26 mouse cellular contexts compared by ENCODE assay signal in genomic region chr3:34481314-34481713, GRCm38 (mm10).
DNase-seq lines count a peak whose midpoint lies in the region; ATAC-seq and TF ChIP-seq lines count a peak whose summit lies in the region.
"Had no signal": no experiment of that assay in that cellular context is flagged by ENCODE, and none has a peak within 500 bp of the region (broad histone marks: within the 10 kb centered on the region; RNA-seq: fewer than 3 reads in every experiment).

No protein-coding gene starts in this region.

- H3K36me3 ChIP-seq in hindbrain, embryonic 11.5 days (ENCODE audit: control insufficient read depth, insufficient read depth, low read length) = no peaks in the 10 kb centered on the region
- H3K36me3 ChIP-seq in hindbrain, postnatal 0 days (ENCODE audit: insufficient read depth, low read length) = no peaks in the 10 kb centered on the region
- no peaks in the 10 kb centered on the region for H3K36me3 ChIP-seq in forebrain, embryonic 16.5 days (ENCODE audit: control insufficient read depth, insufficient read depth)
- H3K36me3 ChIP-seq in hindbrain, embryonic 15.5 days = no peaks in the 10 kb centered on the region
- no peaks in the 10 kb centered on the region for H3K36me3 ChIP-seq in midbrain, embryonic 16.5 days (ENCODE audit: control insufficient read depth, insufficient read depth, low read length)
- H3K36me3 ChIP-seq in intestine, embryonic 15.5 days = no peaks in the 10 kb centered on the region
- H3K36me3 ChIP-seq: embryonic facial prominence, embryonic 15.5 days; G1E; kidney, embryonic 15.5 days; liver, embryonic 13.5 days; neural tube, embryonic 13.5 days; stomach, embryonic 15.5 days had no signal

- TF ChIP-seq CTCF in hindbrain, postnatal 0 days (IDR thresholded peaks at IDR 0.05; ENCODE audit: low read depth) = no peak

- no peaks in the 10 kb centered on the region for H3K27me3 ChIP-seq in hindbrain, embryonic 11.5 days (ENCODE audit: control insufficient read depth, insufficient read depth, low read length)
- no peaks in the 10 kb centered on the region for H3K27me3 ChIP-seq in hindbrain, postnatal 0 days (ENCODE audit: insufficient read depth, low read length)
- no peaks in the 10 kb centered on the region for H3K27me3 ChIP-seq in forebrain, embryonic 16.5 days (replicated peaks; ENCODE audit: control insufficient read depth, insufficient read depth, low read length)
- H3K27me3 ChIP-seq in hindbrain, embryonic 15.5 days = no peaks in the 10 kb centered on the region
- H3K27me3 ChIP-seq in midbrain, embryonic 16.5 days (ENCODE audit: control insufficient read depth, insufficient read depth, low read depth, low read length) = no peaks in the 10 kb centered on the region; the same call in 1 of the 2 replicates
- no peaks in the 10 kb centered on the region for H3K27me3 ChIP-seq in intestine, embryonic 15.5 days (replicated peaks)
- H3K27me3 ChIP-seq: CH12.LX; embryonic facial prominence, embryonic 15.5 days; kidney, embryonic 15.5 days; liver, embryonic 13.5 days; megakaryocyte, embryonic 14.5 days; stomach, embryonic 15.5 days had no signal

- no peaks in the 10 kb centered on the region for H3K9me3 ChIP-seq in hindbrain, embryonic 11.5 days (ENCODE audit: control insufficient read depth, low read length)
- no peaks in the 10 kb centered on the region for H3K9me3 ChIP-seq in hindbrain, postnatal 0 days (ENCODE audit: low read length)
- H3K9me3 ChIP-seq in forebrain, embryonic 16.5 days (ENCODE audit: control insufficient read depth, low read length) = no peaks in the 10 kb centered on the region
- H3K9me3 ChIP-seq in hindbrain, embryonic 15.5 days = no peaks in the 10 kb centered on the region
- H3K9me3 ChIP-seq in midbrain, embryonic 16.5 days (replicated peaks; ENCODE audit: control insufficient read depth, low read length, poor library complexity, severe bottlenecking) = no peaks in the 10 kb centered on the region
- H3K9me3 ChIP-seq in intestine, embryonic 15.5 days = no peaks in the 10 kb centered on the region
- H3K9me3 ChIP-seq: embryonic facial prominence, embryonic 15.5 days; kidney, embryonic 15.5 days; liver, embryonic 13.5 days; stomach, embryonic 15.5 days had no signal

- no peak overlapping the region for H3K4me2 ChIP-seq in hindbrain, embryonic 11.5 days (replicated peaks; ENCODE audit: low read depth, low read length)
- H3K4me2 ChIP-seq in hindbrain, postnatal 0 days (ENCODE audit: low read depth, low read length) = no peak overlapping the region
- H3K4me2 ChIP-seq in forebrain, embryonic 16.5 days (ENCODE audit: low read length) = no peak overlapping the region
- H3K4me2 ChIP-seq in hindbrain, embryonic 15.5 days = 0 out of 2 replicates have a peak overlapping the region, but pooled peaks have one; percentile 24
- H3K4me2 ChIP-seq in midbrain, embryonic 16.5 days (ENCODE audit: low read length) = no peak overlapping the region
- H3K4me2 ChIP-seq in intestine, embryonic 15.5 days (replicated peaks) = no peak overlapping the region
- H3K4me2 ChIP-seq: embryonic facial prominence, embryonic 15.5 days; kidney, embryonic 15.5 days; liver, embryonic 13.5 days; neural tube, embryonic 13.5 days; stomach, embryonic 15.5 days had no signal

- no peak overlapping the region for H3K4me3 ChIP-seq in hindbrain, embryonic 11.5 days (ENCODE audit: low read depth, low read length)
- no peak overlapping the region for H3K4me3 ChIP-seq in hindbrain, postnatal 0 days (ENCODE audit: low read length)
- H3K4me3 ChIP-seq in forebrain, embryonic 16.5 days (replicated peaks; ENCODE audit: low read length) = no peak overlapping the region
- H3K4me3 ChIP-seq in hindbrain, embryonic 15.5 days = no peak overlapping the region
- H3K4me3 ChIP-seq in midbrain, embryonic 16.5 days (ENCODE audit: low read depth, low read length) = no peak overlapping the region
- no peak overlapping the region for H3K4me3 ChIP-seq in intestine, embryonic 15.5 days (replicated peaks)
- H3K4me3 ChIP-seq: embryonic facial prominence, embryonic 15.5 days; kidney, embryonic 15.5 days; liver, embryonic 13.5 days; megakaryocyte, embryonic 14.5 days; neural tube, embryonic 13.5 days; stomach, embryonic 15.5 days had no signal

- peak; percentile 34 for DNase-seq in hindbrain, embryonic 11.5 days (ENCODE audit: low spot score)
- DNase-seq in hindbrain, postnatal 0 days (ENCODE audit: low spot score) = no peak
- no peak for DNase-seq in left cerebral cortex, postnatal 36 days (ENCODE audit: low spot score in 2 of 2)
- no peak for DNase-seq in kidney, postnatal 10 days
- DNase-seq: adrenal gland, adult 8-10 months; B cell, adult 2 months; cerebellum, adult 18-20 months; cerebellum, postnatal 36 days; gastrocnemius, postnatal 14 days; kidney, adult 11 months; layer of hippocampus, adult 9-11 months; liver, embryonic 13.5 days; lung, adult 2 months; thymus, adult 2 months had no signal

- H3K9ac ChIP-seq in hindbrain, embryonic 11.5 days (ENCODE audit: low read depth, low read length) = no peak overlapping the region
- H3K9ac ChIP-seq in hindbrain, postnatal 0 days (replicated peaks; ENCODE audit: low read length) = no peak overlapping the region
- H3K9ac ChIP-seq in forebrain, embryonic 16.5 days (replicated peaks; ENCODE audit: low read depth, low read length) = no peak overlapping the region
- H3K9ac ChIP-seq in hindbrain, embryonic 15.5 days = no peak overlapping the region
- H3K9ac ChIP-seq in midbrain, embryonic 16.5 days (ENCODE audit: low read depth, low read length) = no peak overlapping the region
- H3K9ac ChIP-seq in intestine, embryonic 15.5 days = no peak overlapping the region
- H3K9ac ChIP-seq: embryonic facial prominence, embryonic 15.5 days; kidney, embryonic 15.5 days; liver, embryonic 13.5 days; neural tube, embryonic 13.5 days; stomach, embryonic 15.5 days had no signal

- H3K27ac ChIP-seq in hindbrain, embryonic 11.5 days (ENCODE audit: low read depth, low read length) = no peak overlapping the region
- H3K27ac ChIP-seq in hindbrain, postnatal 0 days = no peak overlapping the region
- H3K27ac ChIP-seq in forebrain, embryonic 16.5 days (ENCODE audit: low read length) = peak overlapping the region; percentile 8; the same call in 1 of the 2 replicates
- no peak overlapping the region for H3K27ac ChIP-seq in hindbrain, embryonic 15.5 days (replicated peaks)
- peak overlapping the region; percentile 46 for H3K27ac ChIP-seq in midbrain, embryonic 16.5 days (ENCODE audit: low read length)
- H3K27ac ChIP-seq in intestine, embryonic 15.5 days = no peak overlapping the region
- H3K27ac ChIP-seq: embryonic facial prominence, embryonic 15.5 days; kidney, embryonic 15.5 days; liver, embryonic 13.5 days; neural tube, embryonic 13.5 days; stomach, embryonic 15.5 days had no signal

- 0 out of 2 replicates have a peak, but pooled peaks have one; percentile 25 for ATAC-seq in hindbrain, embryonic 11.5 days (ENCODE audit: low FRiP score)
- ATAC-seq in hindbrain, postnatal 0 days = no peak
- ATAC-seq in forebrain, embryonic 16.5 days = no peak
- ATAC-seq in hindbrain, embryonic 15.5 days (ENCODE audit: low FRiP score, low read depth) = no peak
- no peak for ATAC-seq in midbrain, embryonic 16.5 days
- ATAC-seq in intestine, embryonic 15.5 days = no peak
- ATAC-seq: Patski had no signal

- 35% methylated on average over 3 of the region's 3 CpGs for WGBS in hindbrain, embryonic 11.5 days
- WGBS in hindbrain, postnatal 0 days = 50% methylated on average over 3 of the region's 3 CpGs
- 40% methylated on average over 3 of the region's 3 CpGs for WGBS in forebrain, embryonic 16.5 days
- 25% methylated on average over 3 of the region's 3 CpGs for WGBS in hindbrain, embryonic 15.5 days
- 20% methylated on average over 3 of the region's 3 CpGs for WGBS in midbrain, embryonic 16.5 days
- WGBS in intestine, embryonic 15.5 days = 75% methylated on average over 3 of the region's 3 CpGs

- intact Hi-C loops in left cerebral cortex, postnatal 36 days (cut with DNase I) = no loop called here

- 0 out of 2 replicates have a peak, but pooled peaks cover under 1% of the 10 kb centered on the region for H3K4me1 ChIP-seq in hindbrain, embryonic 11.5 days (replicated peaks; ENCODE audit: control insufficient read depth, insufficient read depth, low read length)
- no peaks in the 10 kb centered on the region for H3K4me1 ChIP-seq in hindbrain, postnatal 0 days (ENCODE audit: insufficient read depth, low read length)
- peaks cover 11% of the 10 kb centered on the region for H3K4me1 ChIP-seq in forebrain, embryonic 16.5 days (replicated peaks; ENCODE audit: control insufficient read depth, insufficient read depth, low read length)
- H3K4me1 ChIP-seq in hindbrain, embryonic 15.5 days (replicated peaks) = peaks cover 14% of the 10 kb centered on the region
- H3K4me1 ChIP-seq in midbrain, embryonic 16.5 days (ENCODE audit: control insufficient read depth, insufficient read depth, low read length) = peaks cover 16% of the 10 kb centered on the region
- H3K4me1 ChIP-seq in intestine, embryonic 15.5 days (replicated peaks) = no peaks in the 10 kb centered on the region
- H3K4me1 ChIP-seq: embryonic facial prominence, embryonic 15.5 days; liver, embryonic 13.5 days; megakaryocyte, embryonic 14.5 days; stomach, embryonic 15.5 days had no signal

Comparison
In these comparisons a context has a peak if more than half of its experiments do, and no peak if none do; other contexts are left out.
1. H3K27ac ChIP-seq: peak in forebrain, embryonic 16.5 days (single experiment) and midbrain, embryonic 16.5 days (single experiment); none in hindbrain, embryonic 11.5 days (single experiment), hindbrain, postnatal 0 days (single experiment), hindbrain, embryonic 15.5 days (single experiment) and intestine, embryonic 15.5 days (single experiment).